ENCODE assay signal across 23 mouse cellular contexts in genomic region chr6:120860079-120860478, GRCm38 (mm10). TPM values are rescaled to one million over a fixed set of nuclear protein-coding genes. Genes with fewer than 3 reads are reported as not detected.
DNase-seq lines count a peak whose midpoint lies in the region; ATAC-seq and TF ChIP-seq lines count a peak whose summit lies in the region.
"Had no signal": no experiment of that assay in that cellular context is flagged by ENCODE, and none has a peak within 500 bp of the region (broad histone marks: within the 10 kb centered on the region; RNA-seq: fewer than 3 reads in every experiment).

No protein-coding gene starts in this region.

- 95% methylated on average over 3 of the region's 3 CpGs for WGBS in forebrain, embryonic 12.5 days

- no peak overlapping the region for H3K27ac ChIP-seq in forebrain, embryonic 12.5 days
- H3K27ac ChIP-seq: embryonic facial prominence, embryonic 10.5 days; embryonic facial prominence, embryonic 12.5 days had no signal

- no peak overlapping the region for H3K9ac ChIP-seq in forebrain, embryonic 12.5 days
- H3K9ac ChIP-seq: embryonic facial prominence, embryonic 12.5 days; forebrain, embryonic 15.5 days; forebrain, postnatal 0 days had no signal

- no peak for ATAC-seq in forebrain, embryonic 12.5 days (ENCODE audit: low FRiP score)
- ATAC-seq: activated CD4-positive, CD25-positive, alpha-beta regulatory T cell, adult 4 months; CD4-positive, CD25-positive, alpha-beta regulatory T cell, adult 4 months; forebrain, embryonic 15.5 days; forebrain, postnatal 0 days; Patski had no signal

- no peaks in the 10 kb centered on the region for H3K9me3 ChIP-seq in forebrain, embryonic 12.5 days
- H3K9me3 ChIP-seq: embryonic facial prominence, embryonic 10.5 days; embryonic facial prominence, embryonic 12.5 days; forebrain, embryonic 15.5 days; G1E had no signal

- no peak overlapping the region for H3ac ChIP-seq in myocyte (ENCODE audit: control insufficient read depth, insufficient read length)

- H3K4me1 ChIP-seq in forebrain, embryonic 12.5 days: peaks cover 8% of the 10 kb centered on the region
- H3K4me1 ChIP-seq: embryonic facial prominence, embryonic 12.5 days had no signal

- peaks cover 12% of the 10 kb centered on the region for H3K79me2 ChIP-seq in myocyte (ENCODE audit: control insufficient read depth, insufficient read depth)

- no peak overlapping the region for H3K4me2 ChIP-seq in myocyte (ENCODE audit: low read depth)
- H3K4me2 ChIP-seq in forebrain, embryonic 12.5 days: no peak overlapping the region
- H3K4me2 ChIP-seq: embryonic facial prominence, embryonic 12.5 days; forebrain, embryonic 15.5 days had no signal

- intact Hi-C loops in gastrocnemius, postnatal 36 days (cut with DNase I): no loop called here

- TF ChIP-seq POLR2A in myocyte (IDR thresholded peaks at IDR 0.05; ENCODE audit: insufficient read length, low read depth): no peak

- no peak overlapping the region for H3K4me3 ChIP-seq in myocyte
- no peak overlapping the region for H3K4me3 ChIP-seq in forebrain, embryonic 12.5 days (replicated peaks)
- H3K4me3 ChIP-seq: embryonic facial prominence, embryonic 10.5 days; embryonic facial prominence, embryonic 12.5 days; forebrain, embryonic 15.5 days had no signal

- DNase-seq in 3T3-L1 (ENCODE audit: low read depth, low spot score): peak; percentile 83
- peak; percentile 62 for DNase-seq in Muller cell, postnatal 12 days (ENCODE audit: inconsistent ontology term)
- no peak for DNase-seq in gastrocnemius, postnatal 36 days
- no peak for DNase-seq in lung, postnatal 14 days
- DNase-seq: adrenal gland, adult 8-10 months; adrenal gland, postnatal 14 days; adrenal gland, postnatal 36 days; cerebellum, adult 11-12 months; cerebellum, adult 2 months; cerebellum, adult 9-10 months; cerebellum, postnatal 10 days; cerebellum, postnatal 25 days; forebrain, postnatal 0 days had no signal

- no peaks in the 10 kb centered on the region for H3K36me3 ChIP-seq in myocyte (ENCODE audit: control insufficient read depth, insufficient read depth)
- peaks cover 24% of the 10 kb centered on the region for H3K36me3 ChIP-seq in forebrain, embryonic 12.5 days (replicated peaks)

- H3K27me3 ChIP-seq in myocyte (ENCODE audit: control insufficient read depth, insufficient read depth, insufficient read length): no peaks in the 10 kb centered on the region
- H3K27me3 ChIP-seq in forebrain, embryonic 12.5 days: no peaks in the 10 kb centered on the region
- H3K27me3 ChIP-seq: CH12.LX; embryonic facial prominence, embryonic 12.5 days; forebrain, embryonic 15.5 days; Patski had no signal

TF ChIP-seq in myocyte, 11 proteins besides CTCF, POLR2A, EP300 and RAD21:
- TF ChIP-seq MYOD1 (IDR thresholded peaks at IDR 0.05; ENCODE audit: control insufficient read depth in 1 of 3, insufficient read length in 2 of 3, low read depth in 2 of 3) (no peak), SRF (IDR thresholded peaks at IDR 0.05; ENCODE audit: control insufficient read depth, insufficient read length, low read depth) (no peak), POLR2AphosphoS2 (IDR thresholded peaks at IDR 0.05; ENCODE audit: insufficient read length, low read depth) (no peak), TCF3 (IDR thresholded peaks at IDR 0.05; ENCODE audit: insufficient read length, low read depth) (no peak), CEBPB (IDR thresholded peaks at IDR 0.05; ENCODE audit: insufficient read depth, poor library complexity, severe bottlenecking) (peak; percentile 79), TCF12 (IDR thresholded peaks at IDR 0.05; ENCODE audit: insufficient read depth, poor library complexity, severe bottlenecking) (no peak), MYOG (IDR thresholded peaks at IDR 0.05; ENCODE audit: control insufficient read depth in 1 of 3, insufficient read depth in 1 of 3, insufficient read length in 2 of 3, low read depth in 2 of 3) (no peak), REST (IDR thresholded peaks at IDR 0.05; ENCODE audit: insufficient read depth, insufficient read length) (no peak)

RNA-seq across cellular contexts. Expression of gene Bcl2l13, which starts 24.1 kb away (rescaled TPM):
- polyA plus RNA-seq in myocyte (2012; fragmentation: generic; extraction: Trizol): 32.8 TPM
- total RNA-seq in gastrocnemius, postnatal 36 days (2021): 10 to 100 TPM; 59.6 to 67.3 TPM
- 45.6 and 49.6 TPM in 2 replicates for polyA plus RNA-seq in forebrain, embryonic 12.5 days (2016; fragmentation: Nextera tagmentation; extraction: Ambion mirVana)

RNA-seq across cellular contexts. Expression of gene Atp6v1e1, which starts 37.5 kb away (rescaled TPM):
- polyA plus RNA-seq in myocyte (2012; fragmentation: generic; extraction: Trizol): 206 TPM
- total RNA-seq in gastrocnemius, postnatal 36 days (2021): 100 to 1,000 TPM; 113 to 124 TPM
- polyA plus RNA-seq in forebrain, embryonic 12.5 days (2016; fragmentation: Nextera tagmentation; extraction: Ambion mirVana): 146 and 154 TPM in 2 replicates

RNA-seq across cellular contexts. Expression of gene Bid, which starts 56.6 kb away (rescaled TPM):
- 34.3 TPM for polyA plus RNA-seq in myocyte (2012; fragmentation: generic; extraction: Trizol)
- total RNA-seq in gastrocnemius, postnatal 36 days (2021): under 1 TPM; 0.48 to 0.49 TPM
- 15.3 and 15.6 TPM in 2 replicates for polyA plus RNA-seq in forebrain, embryonic 12.5 days (2016; fragmentation: Nextera tagmentation; extraction: Ambion mirVana)

Comparison
In these comparisons a context has a peak if more than half of its experiments do, and no peak if none do; other contexts are left out.
1. DNase-seq: peak in 3T3-L1 (single experiment) and Muller cell, postnatal 12 days (single experiment); none in gastrocnemius, postnatal 36 days (0 of 2) and lung, postnatal 14 days (single experiment).